Mouse (Mus musculus) cerebellum, adult 18-20 months (tissue): ENCODE results near the gene Ddx42.
"Not testable (repeated sequence)": the region's sequence is repeated elsewhere in the genome, so short reads cannot be mapped to it uniquely, and the experiment has no call there.

Source experiments
- DNase-seq, 2 experiments: peaks; one replicate each; pipeline ENCODE4 v3.0.0; 2021

Ddx42 gene

GRCm38 (mm10) chr11:106216730-106217490 is at the start of gene Ddx42:
TSS of gene Ddx42 (plus strand) at chr11:106216926.
- peak; percentile 90 to 94 for DNase-seq

- no peak for DNase-seq
Observed at GRCm38 (mm10) chr11:106167435-106167834, 49.3 kb upstream of the Ddx42 start.

- no peak for DNase-seq
Observed at GRCm38 (mm10) chr11:106170807-106171206, 45.9 kb upstream of the Ddx42 start.

GRCm38 (mm10) chr11:106173228-106173627 is 43.5 kb upstream of the Ddx42 start:
- no peak for DNase-seq

- DNase-seq = peak; percentile 70 to 75
Observed at GRCm38 (mm10) chr11:106174372-106174771, 42.4 kb upstream of the Ddx42 start.

GRCm38 (mm10) chr11:106175081-106175480 is 41.6 kb upstream of the Ddx42 start:
- DNase-seq = peak; percentile 74 to 76

- DNase-seq = no peak
Observed at GRCm38 (mm10) chr11:106176372-106176771, 40.4 kb upstream of the Ddx42 start.

GRCm38 (mm10) chr11:106178036-106178782 is 38.5 kb upstream of the Ddx42 start:
- peak in 1 of 2 experiments; percentile 42 for DNase-seq

- DNase-seq = peak; percentile 74 to 82
Observed at GRCm38 (mm10) chr11:106179711-106180448, 36.8 kb upstream of the Ddx42 start.

- DNase-seq = no peak
Observed at GRCm38 (mm10) chr11:106180449-106180801, 36.3 kb upstream of the Ddx42 start.

- no peak for DNase-seq
Observed at GRCm38 (mm10) chr11:106187326-106187725, 29.4 kb upstream of the Ddx42 start.

- DNase-seq = no peak
Observed at GRCm38 (mm10) chr11:106191716-106192115, 25.0 kb upstream of the Ddx42 start.

- no peak for DNase-seq
Observed at GRCm38 (mm10) chr11:106192241-106192640, 24.5 kb upstream of the Ddx42 start.

- DNase-seq = peak in 1 of 2 experiments; percentile 32
Observed at GRCm38 (mm10) chr11:106192657-106193370, 23.9 kb upstream of the Ddx42 start.

GRCm38 (mm10) chr11:106193371-106194154 is 23.2 kb upstream of the Ddx42 start:
- peak; percentile 96 to 98 for DNase-seq

- DNase-seq = no peak
Observed at GRCm38 (mm10) chr11:106194155-106194541, 22.6 kb upstream of the Ddx42 start.

GRCm38 (mm10) chr11:106194891-106195290 is 21.8 kb upstream of the Ddx42 start:
- no peak for DNase-seq

GRCm38 (mm10) chr11:106195341-106195740 is 21.4 kb upstream of the Ddx42 start:
- DNase-seq = no peak

GRCm38 (mm10) chr11:106198277-106198676 is 18.4 kb upstream of the Ddx42 start:
- DNase-seq = no peak

GRCm38 (mm10) chr11:106199997-106200396 is 16.7 kb upstream of the Ddx42 start:
- not testable (repeated sequence) for DNase-seq

GRCm38 (mm10) chr11:106200756-106201155 is 16.0 kb upstream of the Ddx42 start:
- DNase-seq = no peak
